Comparison of ENCODE assay signal across 9 mouse cellular contexts in the genomic region with DNA sequence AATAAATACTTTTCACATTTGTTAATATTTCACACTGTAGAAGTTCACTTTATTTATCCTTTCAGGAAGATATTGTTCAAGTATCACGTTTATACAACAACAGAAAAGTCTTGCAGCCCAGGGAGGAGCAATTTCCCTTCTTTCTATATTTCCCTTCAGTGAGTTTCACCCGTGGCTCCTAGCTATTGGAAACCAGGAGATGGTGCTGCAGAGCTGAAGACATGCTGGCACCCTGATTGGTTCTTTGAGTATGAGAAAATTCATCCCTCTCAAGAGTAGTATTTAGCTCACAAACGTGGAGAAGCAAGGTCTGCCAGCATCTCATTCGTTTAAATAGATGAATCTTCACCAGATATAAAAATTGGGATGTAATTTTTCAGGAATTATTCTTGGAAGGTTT.
DNase-seq lines count a peak whose midpoint lies in the region; ATAC-seq lines count a peak whose summit lies in the region.
"Had no signal": no experiment of that assay in that cellular context is flagged by ENCODE, and none has a peak within 500 bp of the region (broad histone marks: within the 10 kb centered on the region; RNA-seq: fewer than 3 reads in every experiment).

No protein-coding gene starts in this region.

- WGBS in embryonic facial prominence, embryonic 14.5 days, result 23% methylated on average over 4 of the region's 4 CpGs

- peak; percentile 9 for DNase-seq in gastrocnemius, adult 18-20 months (ENCODE audit: low spot score)
- no peak for DNase-seq in gastrocnemius, postnatal 25 days
- DNase-seq in right cerebral cortex, adult 18-20 months, result peak; percentile 31
- DNase-seq in right cerebral cortex, postnatal 25 days, result no peak
- peak; percentile 61 for DNase-seq in embryonic facial prominence, embryonic 14.5 days (ENCODE audit: low spot score)
- peak; percentile 34 to 54 for DNase-seq in left cerebral cortex, postnatal 10 days (ENCODE audit: extremely low spot score in 1 of 2, low spot score in 2 of 2)
- no peak for DNase-seq in yolk sac, embryonic 10.5 days (ENCODE audit: low spot score)
- no peak for DNase-seq in thymus, postnatal 25 days

- no peak overlapping the region for H3K4me2 ChIP-seq in embryonic facial prominence, embryonic 14.5 days (ENCODE audit: low read depth, low read length)
- H3K4me2 ChIP-seq: embryonic facial prominence, embryonic 13.5 days had no signal

- H3K4me1 ChIP-seq in embryonic facial prominence, embryonic 14.5 days (ENCODE audit: control insufficient read depth, insufficient read depth, low read length), result no peaks in the 10 kb centered on the region
- H3K4me1 ChIP-seq: embryonic facial prominence, embryonic 13.5 days had no signal

- H3K36me3 ChIP-seq in embryonic facial prominence, embryonic 14.5 days (ENCODE audit: control insufficient read depth, insufficient read depth, low read length), result no peaks in the 10 kb centered on the region
- H3K36me3 ChIP-seq: embryonic facial prominence, embryonic 13.5 days had no signal

- intact Hi-C loops in left cerebral cortex, postnatal 10 days (cut with DNase I), result loop anchor here (2.0 to 5.0 kb wide), 2 partner anchors 264 to 346 kb away; a partner anchor contains a TSS

- ATAC-seq in embryonic facial prominence, embryonic 14.5 days (ENCODE audit: low read depth), result no peak

- no peaks in the 10 kb centered on the region for H3K9me3 ChIP-seq in embryonic facial prominence, embryonic 14.5 days (ENCODE audit: control insufficient read depth, low read length)
- H3K9me3 ChIP-seq: embryonic facial prominence, embryonic 13.5 days had no signal

- no peak overlapping the region for H3K27ac ChIP-seq in embryonic facial prominence, embryonic 14.5 days (replicated peaks; ENCODE audit: low read depth, low read length)
- H3K27ac ChIP-seq: embryonic facial prominence, embryonic 13.5 days had no signal

- H3K9ac ChIP-seq in embryonic facial prominence, embryonic 14.5 days (ENCODE audit: low read depth, low read length), result no peak overlapping the region
- H3K9ac ChIP-seq: embryonic facial prominence, embryonic 13.5 days had no signal

- H3K4me3 ChIP-seq in embryonic facial prominence, embryonic 14.5 days (ENCODE audit: low read depth, low read length), result no peak overlapping the region
- H3K4me3 ChIP-seq: embryonic facial prominence, embryonic 13.5 days had no signal

- H3K27me3 ChIP-seq in embryonic facial prominence, embryonic 14.5 days (replicated peaks; ENCODE audit: control insufficient read depth, insufficient read depth, low read length), result no peaks in the 10 kb centered on the region
- H3K27me3 ChIP-seq: embryonic facial prominence, embryonic 13.5 days had no signal

Comparison
In these comparisons a context has a peak if more than half of its experiments do, and no peak if none do; other contexts are left out.
1. DNase-seq: peak in gastrocnemius, adult 18-20 months (single experiment), right cerebral cortex, adult 18-20 months (single experiment), embryonic facial prominence, embryonic 14.5 days (single experiment) and left cerebral cortex, postnatal 10 days (2 of 2); none in gastrocnemius, postnatal 25 days (single experiment), right cerebral cortex, postnatal 25 days (single experiment), yolk sac, embryonic 10.5 days (single experiment) and thymus, postnatal 25 days (single experiment).